Mouse (Mus musculus) midbrain, embryonic 15.5 days (tissue): ENCODE results near the gene Phf13. TPM values are rescaled to one million over a fixed set of nuclear protein-coding genes. Genes with fewer than 3 reads are reported as not detected.

ENCODE experiments used
- ATAC-seq: fragments of 200-750 bp; cut with Nextera tagmentation; replicated peaks from 2 replicates; pipeline ENCODE4 v1.8.0; 2017; ENCODE audit warnings: moderate TSS enrichment
- H3K27ac ChIP-seq: fragments of 300-500 bp; sonication (generic); 2 replicates; pipeline ENCODE4 v1.5.1; 2015; ENCODE audit warnings: mild to moderate bottlenecking, inconsistent platforms
- H3K27me3 ChIP-seq: fragments of 300-500 bp; sonication (generic); replicated peaks from 2 replicates; pipeline ENCODE4 v1.6.1; 2015; ENCODE audit warnings: inconsistent platforms
- H3K36me3 ChIP-seq: fragments of 300-500 bp; sonication (generic); replicated peaks from 2 replicates; pipeline ENCODE4 v1.6.1; 2015; ENCODE audit warnings: inconsistent platforms
- H3K4me1 ChIP-seq: fragments of 300-500 bp; sonication (generic); 2 replicates; pipeline ENCODE4 v1.6.1; 2015; ENCODE audit warnings: inconsistent platforms
- H3K4me2 ChIP-seq: fragments of 300-500 bp; sonication (generic); 2 replicates; pipeline ENCODE4 v1.6.1; 2015; ENCODE audit warnings: inconsistent platforms, mild to moderate bottlenecking, moderate library complexity
- H3K4me3 ChIP-seq: fragments of 300-500 bp; sonication (generic); 2 replicates; pipeline ENCODE4 v1.5.1; 2015; ENCODE audit warnings: mild to moderate bottlenecking, inconsistent platforms
- H3K9ac ChIP-seq: fragments of 300-500 bp; sonication (generic); 2 replicates; pipeline ENCODE4 v1.6.1; 2015; ENCODE audit warnings: mild to moderate bottlenecking, inconsistent platforms
- H3K9me3 ChIP-seq: fragments of 300-500 bp; sonication (generic); 2 replicates; pipeline ENCODE4 v1.6.1; 2016; ENCODE audit warnings: inconsistent platforms
- WGBS: fragments of 180-500 bp; shearing (Covaris S2); methylation state at CpG from one replicate; pipeline ENCODE4 v1.1.7; 2015; ENCODE audit warnings: mixed read lengths; 5-methylcytosine and 5-hydroxymethylcytosine counted together
- polyA plus RNA-seq: library from polyadenylated mRNA; unstranded; fragments of >200 nt; fragmentation: Nextera tagmentation; extraction: Ambion mirVana; gene quantifications from 2 replicates; pipeline ENCODE4 v1.2.1, GENCODE M21; 2015

Gene Phf13
- polyA plus RNA-seq, 1 experiment from 2014 or later = 22.5 TPM

- H3K4me3 ChIP-seq = peak overlapping the region; percentile 70
- H3K4me1 ChIP-seq = peaks cover 51% of the 10 kb centered on the region
- peak overlapping the region; percentile 76; the same call in 1 of the 2 replicates for H3K27ac ChIP-seq
- H3K36me3 ChIP-seq = 0 out of 2 replicates have a peak, but pooled peaks cover 2% of the 10 kb centered on the region
- WGBS = 61% methylated on average over 15 of the region's 15 CpGs
- H3K4me2 ChIP-seq = peak overlapping the region; percentile 80
- H3K9ac ChIP-seq = peak overlapping the region; percentile 72
- no peaks in the 10 kb centered on the region for H3K9me3 ChIP-seq
- no peak for ATAC-seq
- 0 out of 2 replicates have a peak, but pooled peaks cover 4% of the 10 kb centered on the region for H3K27me3 ChIP-seq
Measured at GRCm38 (mm10) chr4:152028456-152028855, 32.4 kb upstream of the Phf13 start.

GRCm38 (mm10) chr4:152027524-152027923, 31.5 kb upstream of the Phf13 start, which contains the start of gene Zbtb48:
Zbtb48 (minus strand) TSS chr4:152027671.
- peak within 1 kb of the TSS; percentile 72 for H3K9ac ChIP-seq
- H3K4me2 ChIP-seq = peak within 1 kb of the TSS; percentile 80
- peak; percentile 98 for ATAC-seq
- peaks cover 57% of the 10 kb centered on the region for H3K4me1 ChIP-seq
- H3K36me3 ChIP-seq = 0 out of 2 replicates have a peak, but pooled peaks cover 9% of the 10 kb centered on the region
- peak within 1 kb of the TSS; percentile 76 for H3K27ac ChIP-seq
- no peaks in the 10 kb centered on the region for H3K9me3 ChIP-seq
- under 1% methylated on average over 34 of the region's 35 CpGs for WGBS
- peak within 1 kb of the TSS; percentile 70 for H3K4me3 ChIP-seq
- 0 out of 2 replicates have a peak, but pooled peaks cover 4% of the 10 kb centered on the region for H3K27me3 ChIP-seq

- H3K4me1 ChIP-seq = peaks cover 57% of the 10 kb centered on the region
- WGBS = 2% methylated on average over 31 of the region's 41 CpGs
- ATAC-seq = peak; percentile 78
- peak overlapping the region; percentile 80 for H3K4me2 ChIP-seq
- H3K9ac ChIP-seq = peak overlapping the region; percentile 72
- H3K36me3 ChIP-seq = peaks cover 9% of the 10 kb centered on the region; the same call in 1 of the 2 replicates
- no peaks in the 10 kb centered on the region for H3K9me3 ChIP-seq
- peak overlapping the region; percentile 70 for H3K4me3 ChIP-seq
- H3K27ac ChIP-seq = peak overlapping the region; percentile 76
- H3K27me3 ChIP-seq = 0 out of 2 replicates have a peak, but pooled peaks cover 3% of the 10 kb centered on the region
Measured at GRCm38 (mm10) chr4:152026751-152027508, 30.9 kb upstream of the Phf13 start.

GRCm38 (mm10) chr4:152024525-152024924, 28.5 kb upstream of the Phf13 start:
- Histone ChIP-seq H3K27ac (no peak overlapping the region), H3K9me3 (no peaks in the 10 kb centered on the region), H3K4me2 (peak overlapping the region; percentile 15; the same call in 1 of the 2 replicates), H3K4me1 (peaks cover 53% of the 10 kb centered on the region), H3K36me3 (peaks cover 27% of the 10 kb centered on the region), H3K9ac (peak overlapping the region; percentile 14; the same call in 1 of the 2 replicates), H3K27me3 (no peaks in the 10 kb centered on the region), H3K4me3 (no peak overlapping the region)
- no peak for ATAC-seq
- WGBS = 93% methylated on average over 11 of the region's 11 CpGs

GRCm38 (mm10) chr4:152022506-152022905, 26.4 kb upstream of the Phf13 start:
- 92% methylated on average over 8 of the region's 8 CpGs for WGBS

GRCm38 (mm10) chr4:152021568-152022097, 25.6 kb upstream of the Phf13 start:
- 72% methylated on average over 12 of the region's 12 CpGs for WGBS

More at GRCm38 (mm10) chr4:152022506-152022905, 26.4 kb upstream of the Phf13 start:
- Histone ChIP-seq H3K4me3 (no peak overlapping the region), H3K9me3 (no peaks in the 10 kb centered on the region), H3K36me3 (peaks cover 36% of the 10 kb centered on the region), H3K9ac (no peak overlapping the region), H3K4me2 (no peak overlapping the region), H3K27me3 (no peaks in the 10 kb centered on the region), H3K27ac (no peak overlapping the region), H3K4me1 (peaks cover 40% of the 10 kb centered on the region)
- no peak for ATAC-seq

GRCm38 (mm10) chr4:152020024-152020423, 24.0 kb upstream of the Phf13 start:
- ATAC-seq = no peak
- Histone ChIP-seq H3K36me3 (peaks cover 38% of the 10 kb centered on the region), H3K9me3 (no peaks in the 10 kb centered on the region), H3K4me2 (no peak overlapping the region), H3K4me1 (peaks cover 20% of the 10 kb centered on the region), H3K4me3 (no peak overlapping the region), H3K27ac (no peak overlapping the region), H3K9ac (no peak overlapping the region), H3K27me3 (no peaks in the 10 kb centered on the region)
- 90% methylated on average over 21 of the region's 21 CpGs for WGBS

More at GRCm38 (mm10) chr4:152021568-152022097, 25.6 kb upstream of the Phf13 start:
- no peak overlapping the region for H3K4me2 ChIP-seq
- H3K4me1 ChIP-seq = peaks cover 36% of the 10 kb centered on the region
- no peaks in the 10 kb centered on the region for H3K27me3 ChIP-seq
- no peaks in the 10 kb centered on the region for H3K9me3 ChIP-seq
- H3K4me3 ChIP-seq = no peak overlapping the region
- ATAC-seq = no peak
- no peak overlapping the region for H3K9ac ChIP-seq
- H3K36me3 ChIP-seq = peaks cover 36% of the 10 kb centered on the region
- H3K27ac ChIP-seq = no peak overlapping the region

- Histone ChIP-seq H3K9ac (no peak overlapping the region), H3K36me3 (peaks cover 38% of the 10 kb centered on the region), H3K4me1 (peaks cover 11% of the 10 kb centered on the region), H3K4me2 (no peak overlapping the region), H3K27ac (no peak overlapping the region), H3K4me3 (no peak overlapping the region), H3K27me3 (no peaks in the 10 kb centered on the region), H3K9me3 (no peaks in the 10 kb centered on the region)
- no peak for ATAC-seq
- WGBS = 90% methylated on average over 6 of the region's 6 CpGs
Measured at GRCm38 (mm10) chr4:152019073-152019472, 23.0 kb upstream of the Phf13 start.

GRCm38 (mm10) chr4:152013036-152013813, 17.2 kb upstream of the Phf13 start:
- Histone ChIP-seq H3K9me3 (no peaks in the 10 kb centered on the region), H3K4me3 (no peak overlapping the region), H3K27me3 (0 out of 2 replicates have a peak, but pooled peaks cover 9% of the 10 kb centered on the region), H3K9ac (no peak overlapping the region), H3K4me2 (no peak overlapping the region), H3K36me3 (peaks cover 2% of the 10 kb centered on the region; the same call in 1 of the 2 replicates), H3K27ac (no peak overlapping the region), H3K4me1 (peaks cover 27% of the 10 kb centered on the region)
- WGBS = 89% methylated on average over 12 of the region's 12 CpGs
- no peak for ATAC-seq

- Histone ChIP-seq H3K9me3 (no peaks in the 10 kb centered on the region), H3K27me3 (peaks cover 17% of the 10 kb centered on the region; the same call in 1 of the 2 replicates), H3K9ac (no peak overlapping the region), H3K4me1 (peaks cover 37% of the 10 kb centered on the region), H3K4me3 (no peak overlapping the region), H3K4me2 (no peak overlapping the region), H3K36me3 (0 out of 2 replicates have a peak, but pooled peaks cover 2% of the 10 kb centered on the region), H3K27ac (no peak overlapping the region)
- 93% methylated on average over 16 of the region's 16 CpGs for WGBS
- no peak for ATAC-seq
Measured at GRCm38 (mm10) chr4:152012109-152012508, 16.1 kb upstream of the Phf13 start.

- Histone ChIP-seq H3K27me3 (peaks cover 25% of the 10 kb centered on the region; the same call in 1 of the 2 replicates), H3K4me3 (peak overlapping the region; percentile 69), H3K4me1 (peaks cover 37% of the 10 kb centered on the region), H3K36me3 (0 out of 2 replicates have a peak, but pooled peaks cover 2% of the 10 kb centered on the region), H3K9me3 (no peaks in the 10 kb centered on the region), H3K9ac (no peak overlapping the region), H3K4me2 (peak overlapping the region; percentile 98), H3K27ac (no peak overlapping the region)
- 74% methylated on average over 8 of the region's 8 CpGs for WGBS
- no peak for ATAC-seq
Measured at GRCm38 (mm10) chr4:152011171-152011760, 15.2 kb upstream of the Phf13 start.
